Mouse (Mus musculus): ENCODE data around the gene Dcaf8. TPM values are rescaled to one million over a fixed set of nuclear protein-coding genes. Genes with fewer than 3 reads are reported as not detected.

The Dcaf8 gene
- 106 and 121 TPM in 2 replicates for polyA plus RNA-seq (2015; fragmentation: Nextera tagmentation; extraction: Ambion mirVana)

GRCm38 (mm10) chr1:172147835-172148278, at the start of gene Dcaf8:
Gene Dcaf8 (plus strand): TSS chr1:172148084.
- Histone ChIP-seq H3K27ac (peak within 1 kb of the TSS; percentile 98), H3K4me3 (replicated peaks) (peak within 1 kb of the TSS; percentile 82), H3K4me2 (peak within 1 kb of the TSS; percentile 70), H3K27me3 (replicated peaks) (no peaks in the 10 kb centered on the region), H3K4me1 (peaks cover 4% of the 10 kb centered on the region; the same call in 1 of the 2 replicates), H3K9me3 (no peaks in the 10 kb centered on the region), H3K9ac (peak within 1 kb of the TSS; percentile 94), H3K36me3 (peaks cover 16% of the 10 kb centered on the region; the same call in 1 of the 2 replicates)
- WGBS, result under 1% methylated on average over 42 of the region's 42 CpGs
- ATAC-seq (ENCODE audit: insufficient read depth, low FRiP score, low read depth), result peak; percentile 100

- H3K9me3 ChIP-seq, result no peaks in the 10 kb centered on the region
- no peaks in the 10 kb centered on the region for H3K27me3 ChIP-seq (replicated peaks)
- 83% methylated on average over 6 of the region's 6 CpGs for WGBS
- ATAC-seq (ENCODE audit: insufficient read depth, low FRiP score, low read depth), result no peak
- H3K4me3 ChIP-seq (replicated peaks), result no peak overlapping the region
- H3K4me2 ChIP-seq, result no peak overlapping the region
- peaks cover 53% of the 10 kb centered on the region for H3K36me3 ChIP-seq
- H3K9ac ChIP-seq, result no peak overlapping the region
- H3K27ac ChIP-seq, result no peak overlapping the region
- no peaks in the 10 kb centered on the region for H3K4me1 ChIP-seq
Observed at GRCm38 (mm10) chr1:172099325-172100033, 48.4 kb upstream of the Dcaf8 start.

- 76% methylated on average over 4 of the region's 4 CpGs for WGBS
- Histone ChIP-seq H3K9ac (no peak overlapping the region), H3K36me3 (peaks cover 74% of the 10 kb centered on the region), H3K4me1 (no peaks in the 10 kb centered on the region), H3K4me2 (no peak overlapping the region), H3K27me3 (replicated peaks) (no peaks in the 10 kb centered on the region), H3K4me3 (replicated peaks) (no peak overlapping the region), H3K27ac (no peak overlapping the region), H3K9me3 (no peaks in the 10 kb centered on the region)
- ATAC-seq (ENCODE audit: insufficient read depth, low FRiP score, low read depth), result no peak
Observed at GRCm38 (mm10) chr1:172103619-172104018, 44.3 kb upstream of the Dcaf8 start.

GRCm38 (mm10) chr1:172105101-172105500, 42.8 kb upstream of the Dcaf8 start:
- Histone ChIP-seq H3K4me3 (replicated peaks) (no peak overlapping the region), H3K9ac (no peak overlapping the region), H3K36me3 (peaks cover 80% of the 10 kb centered on the region), H3K4me1 (no peaks in the 10 kb centered on the region), H3K27me3 (replicated peaks) (no peaks in the 10 kb centered on the region), H3K4me2 (no peak overlapping the region), H3K9me3 (no peaks in the 10 kb centered on the region), H3K27ac (no peak overlapping the region)
- WGBS, result 78% methylated on average over 11 of the region's 11 CpGs
- ATAC-seq (ENCODE audit: insufficient read depth, low FRiP score, low read depth), result no peak

- Histone ChIP-seq H3K27ac (no peak overlapping the region), H3K36me3 (peaks cover 85% of the 10 kb centered on the region), H3K9me3 (no peaks in the 10 kb centered on the region), H3K4me1 (no peaks in the 10 kb centered on the region), H3K4me2 (no peak overlapping the region), H3K27me3 (replicated peaks) (no peaks in the 10 kb centered on the region), H3K4me3 (replicated peaks) (no peak overlapping the region), H3K9ac (no peak overlapping the region)
- WGBS, result 83% methylated on average over 10 of the region's 10 CpGs
- ATAC-seq (ENCODE audit: insufficient read depth, low FRiP score, low read depth), result no peak
Observed at GRCm38 (mm10) chr1:172107777-172108477, 40.0 kb upstream of the Dcaf8 start.

GRCm38 (mm10) chr1:172116948-172117347, 30.9 kb upstream of the Dcaf8 start:
- Histone ChIP-seq H3K27me3 (replicated peaks) (no peaks in the 10 kb centered on the region), H3K27ac (no peak overlapping the region), H3K4me1 (no peaks in the 10 kb centered on the region), H3K9me3 (no peaks in the 10 kb centered on the region), H3K36me3 (peaks cover 90% of the 10 kb centered on the region), H3K4me2 (no peak overlapping the region), H3K9ac (no peak overlapping the region), H3K4me3 (replicated peaks) (no peak overlapping the region)
- ATAC-seq (ENCODE audit: insufficient read depth, low FRiP score, low read depth), result no peak
- WGBS, result 97% methylated on average over 5 of the region's 5 CpGs

- ATAC-seq (ENCODE audit: insufficient read depth, low FRiP score, low read depth), result no peak
- Histone ChIP-seq H3K9me3 (no peaks in the 10 kb centered on the region), H3K9ac (no peak overlapping the region), H3K4me2 (no peak overlapping the region), H3K4me3 (replicated peaks) (no peak overlapping the region), H3K4me1 (no peaks in the 10 kb centered on the region), H3K27ac (no peak overlapping the region), H3K36me3 (peaks cover 83% of the 10 kb centered on the region), H3K27me3 (replicated peaks) (no peaks in the 10 kb centered on the region)
- WGBS, result 82% methylated on average over 6 of the region's 6 CpGs
Observed at GRCm38 (mm10) chr1:172119100-172119499, 28.8 kb upstream of the Dcaf8 start.

- no peaks in the 10 kb centered on the region for H3K27me3 ChIP-seq (replicated peaks)
- no peak overlapping the region for H3K9ac ChIP-seq
- no peaks in the 10 kb centered on the region for H3K4me1 ChIP-seq
- H3K27ac ChIP-seq, result no peak overlapping the region
- no peak overlapping the region for H3K4me2 ChIP-seq
- 46% methylated on average over 3 of the region's 3 CpGs for WGBS
- peaks cover 77% of the 10 kb centered on the region for H3K36me3 ChIP-seq
- no peak for ATAC-seq (ENCODE audit: insufficient read depth, low FRiP score, low read depth)
- H3K4me3 ChIP-seq (replicated peaks), result no peak overlapping the region
- no peaks in the 10 kb centered on the region for H3K9me3 ChIP-seq
Observed at GRCm38 (mm10) chr1:172119720-172120119, 28.2 kb upstream of the Dcaf8 start.

GRCm38 (mm10) chr1:172122671-172123070, 25.2 kb upstream of the Dcaf8 start:
- Histone ChIP-seq H3K9me3 (no peaks in the 10 kb centered on the region), H3K4me2 (no peak overlapping the region), H3K27ac (no peak overlapping the region), H3K4me3 (replicated peaks) (no peak overlapping the region), H3K27me3 (replicated peaks) (no peaks in the 10 kb centered on the region), H3K9ac (no peak overlapping the region), H3K4me1 (peaks cover 5% of the 10 kb centered on the region), H3K36me3 (peaks cover 51% of the 10 kb centered on the region)
- WGBS, result 76% methylated on average over 2 of the region's 2 CpGs
- ATAC-seq (ENCODE audit: insufficient read depth, low FRiP score, low read depth), result no peak

GRCm38 (mm10) chr1:172124572-172124971, 23.3 kb upstream of the Dcaf8 start:
- Histone ChIP-seq H3K4me2 (no peak overlapping the region), H3K9ac (no peak overlapping the region), H3K36me3 (peaks cover 42% of the 10 kb centered on the region), H3K27me3 (replicated peaks) (no peaks in the 10 kb centered on the region), H3K27ac (no peak overlapping the region), H3K4me3 (replicated peaks) (no peak overlapping the region), H3K9me3 (no peaks in the 10 kb centered on the region), H3K4me1 (peaks cover 7% of the 10 kb centered on the region)
- 74% methylated on average over 6 of the region's 6 CpGs for WGBS
- no peak for ATAC-seq (ENCODE audit: insufficient read depth, low FRiP score, low read depth)

- Histone ChIP-seq H3K27ac (peak within 1 kb of the TSS; percentile 68; the same call in 1 of the 2 replicates), H3K27me3 (replicated peaks) (no peaks in the 10 kb centered on the region), H3K9me3 (no peaks in the 10 kb centered on the region), H3K9ac (peak within 1 kb of the TSS; percentile 71), H3K4me1 (peaks cover 7% of the 10 kb centered on the region), H3K4me2 (peak within 1 kb of the TSS; percentile 83), H3K4me3 (replicated peaks) (peak within 1 kb of the TSS; percentile 92), H3K36me3 (peaks cover 40% of the 10 kb centered on the region)
- ATAC-seq (ENCODE audit: insufficient read depth, low FRiP score, low read depth), result peak; percentile 96
- WGBS, result under 1% methylated on average over 42 of the region's 42 CpGs
Observed at GRCm38 (mm10) chr1:172126376-172127347, 21.2 kb upstream of the Dcaf8 start, which contains the start of gene Pex19. Gene Pex19 (plus strand): TSS chr1:172126755.

All from stomach, embryonic 15.5 days (tissue).